Mouse (Mus musculus): Measurements from ENCODE around the gene Olfr372. TPM values are rescaled to one million over a fixed set of nuclear protein-coding genes. Genes with fewer than 3 reads are reported as not detected.
"Not testable (repeated sequence)": the region's sequence is repeated elsewhere in the genome, so short reads cannot be mapped to it uniquely, and the experiment has no call there.

Gene Olfr372
- polyA plus RNA-seq, 1 experiment from 2014 or later = not detected

DNA sequence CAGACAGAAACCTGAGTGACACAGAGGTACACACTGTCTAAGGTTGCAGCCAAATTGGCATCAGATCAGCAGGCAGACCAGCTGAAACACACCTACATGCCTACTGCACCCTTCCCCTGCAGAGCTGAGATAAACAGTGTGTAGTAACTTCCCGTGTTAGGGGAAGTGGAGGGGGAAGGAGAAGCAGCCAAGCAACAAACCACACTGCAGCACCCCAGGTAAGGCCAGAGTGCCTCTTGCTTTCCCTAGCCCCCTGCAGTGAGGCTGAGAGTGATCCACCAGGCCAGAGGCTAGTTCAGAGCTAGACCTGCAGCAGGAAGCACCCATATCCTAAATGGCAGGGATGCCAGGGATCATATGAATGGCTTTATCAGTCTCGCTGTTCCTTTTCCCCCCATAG lies 23.7 kb upstream of the Olfr372 start:
- H3K9me3 ChIP-seq (replicated peaks; ENCODE audit: control insufficient read depth, low read length); H3K4me1 ChIP-seq (ENCODE audit: control insufficient read depth, low read depth, low read length); H3K36me3 ChIP-seq (ENCODE audit: control insufficient read depth, insufficient read depth); ATAC-seq (ENCODE audit: low read depth); H3K27me3 ChIP-seq (ENCODE audit: control insufficient read depth, insufficient read depth, low read depth, low read length); H3K9ac ChIP-seq (ENCODE audit: low read depth, low read length); H3K4me3 ChIP-seq (ENCODE audit: low read depth, low read length); H3K27ac ChIP-seq (ENCODE audit: low read length); H3K4me2 ChIP-seq (ENCODE audit: low read depth, low read length): not testable (repeated sequence)
- WGBS (ENCODE audit: insufficient replicate concordance) = 20% methylated on average over 2 of the region's 2 CpGs

DNA sequence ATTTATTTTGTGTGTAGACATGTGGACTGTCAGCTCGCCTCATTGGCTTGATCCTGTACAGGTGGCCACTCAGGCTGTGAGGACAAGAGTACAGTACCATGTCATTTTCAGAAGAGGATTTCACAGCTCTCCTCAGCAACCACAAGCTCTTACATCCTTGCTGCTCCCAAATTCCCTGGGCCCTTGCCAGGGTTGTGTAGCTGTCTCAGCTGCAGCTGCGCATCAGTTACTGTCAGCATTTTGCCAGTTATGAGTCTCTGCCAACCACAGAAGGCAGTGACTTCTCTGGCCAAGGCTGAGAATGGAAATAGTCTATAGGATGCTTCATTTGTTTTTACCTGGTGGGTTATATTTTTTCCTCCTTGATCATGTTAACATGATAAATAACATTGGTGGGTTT lies 22.9 kb upstream of the Olfr372 start:
- Histone ChIP-seq H3K27ac (ENCODE audit: low read length) (no peak overlapping the region), H3K4me1 (ENCODE audit: control insufficient read depth, low read depth, low read length) (no peaks in the 10 kb centered on the region), H3K9ac (ENCODE audit: low read depth, low read length) (no peak overlapping the region), H3K36me3 (ENCODE audit: control insufficient read depth, insufficient read depth) (no peaks in the 10 kb centered on the region), H3K9me3 (replicated peaks; ENCODE audit: control insufficient read depth, low read length) (no peaks in the 10 kb centered on the region), H3K4me2 (ENCODE audit: low read depth, low read length) (no peak overlapping the region), H3K27me3 (ENCODE audit: control insufficient read depth, insufficient read depth, low read depth, low read length) (no peaks in the 10 kb centered on the region), H3K4me3 (ENCODE audit: low read depth, low read length) (no peak overlapping the region)
- ATAC-seq (ENCODE audit: low read depth) = no peak
- 57% methylated on average over 2 of the region's 2 CpGs for WGBS (ENCODE audit: insufficient replicate concordance)

DNA sequence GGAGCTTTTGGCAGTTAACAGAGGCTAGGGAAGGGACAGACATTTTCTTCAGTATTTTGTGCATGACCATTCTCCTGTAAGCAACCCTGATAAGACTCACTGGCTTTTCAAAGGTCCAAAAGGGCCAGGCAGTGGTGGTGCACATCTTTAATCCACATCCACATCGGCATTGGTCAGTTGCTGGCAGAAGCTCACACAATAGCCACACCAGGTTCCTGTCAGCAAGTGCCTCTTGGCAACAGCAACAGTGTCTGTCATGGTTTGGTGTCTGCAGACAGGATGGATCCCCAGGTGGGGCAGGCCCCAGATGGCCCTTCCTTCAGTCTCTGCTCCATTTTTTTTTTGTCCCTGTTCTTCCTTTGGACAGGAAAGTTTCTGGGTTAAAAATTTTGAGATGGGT lies 22.0 kb upstream of the Olfr372 start:
- H3K36me3 ChIP-seq (ENCODE audit: control insufficient read depth, insufficient read depth); H3K9ac ChIP-seq (ENCODE audit: low read depth, low read length); H3K9me3 ChIP-seq (replicated peaks; ENCODE audit: control insufficient read depth, low read length); H3K27ac ChIP-seq (ENCODE audit: low read length); H3K27me3 ChIP-seq (ENCODE audit: control insufficient read depth, insufficient read depth, low read depth, low read length); H3K4me2 ChIP-seq (ENCODE audit: low read depth, low read length); H3K4me1 ChIP-seq (ENCODE audit: control insufficient read depth, low read depth, low read length); H3K4me3 ChIP-seq (ENCODE audit: low read depth, low read length); ATAC-seq (ENCODE audit: low read depth): not testable (repeated sequence)
- WGBS (ENCODE audit: insufficient replicate concordance) = 59% methylated on average over 1 of the region's 1 CpGs

DNA sequence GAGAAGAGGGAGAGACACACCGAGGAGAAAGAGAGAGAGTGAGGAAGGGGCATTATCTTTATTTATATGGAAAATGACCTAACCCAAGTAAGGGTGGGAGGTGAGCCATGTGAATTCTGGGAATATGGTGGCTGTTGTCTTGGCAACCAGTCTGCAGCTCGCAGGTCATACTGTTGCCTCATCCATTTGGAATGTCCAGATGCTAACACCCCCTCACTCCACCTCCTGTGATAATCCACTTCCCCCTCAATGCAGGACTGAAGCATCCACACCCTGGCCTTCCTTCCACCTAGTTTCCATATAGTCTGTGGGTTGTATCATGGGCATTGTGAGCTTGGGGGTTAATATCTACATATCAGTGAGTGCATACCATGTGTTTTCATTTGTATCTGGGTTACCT lies 21.2 kb upstream of the Olfr372 start:
- Histone ChIP-seq H3K36me3 (ENCODE audit: control insufficient read depth, insufficient read depth) (no peaks in the 10 kb centered on the region), H3K9ac (ENCODE audit: low read depth, low read length) (no peak overlapping the region), H3K4me3 (ENCODE audit: low read depth, low read length) (no peak overlapping the region), H3K4me2 (ENCODE audit: low read depth, low read length) (no peak overlapping the region), H3K27me3 (ENCODE audit: control insufficient read depth, insufficient read depth, low read depth, low read length) (no peaks in the 10 kb centered on the region), H3K9me3 (replicated peaks; ENCODE audit: control insufficient read depth, low read length) (no peaks in the 10 kb centered on the region), H3K4me1 (ENCODE audit: control insufficient read depth, low read depth, low read length) (no peaks in the 10 kb centered on the region), H3K27ac (ENCODE audit: low read length) (no peak overlapping the region)
- 27% methylated on average over 2 of the region's 2 CpGs for WGBS (ENCODE audit: insufficient replicate concordance)
- ATAC-seq (ENCODE audit: low read depth) = no peak

DNA sequence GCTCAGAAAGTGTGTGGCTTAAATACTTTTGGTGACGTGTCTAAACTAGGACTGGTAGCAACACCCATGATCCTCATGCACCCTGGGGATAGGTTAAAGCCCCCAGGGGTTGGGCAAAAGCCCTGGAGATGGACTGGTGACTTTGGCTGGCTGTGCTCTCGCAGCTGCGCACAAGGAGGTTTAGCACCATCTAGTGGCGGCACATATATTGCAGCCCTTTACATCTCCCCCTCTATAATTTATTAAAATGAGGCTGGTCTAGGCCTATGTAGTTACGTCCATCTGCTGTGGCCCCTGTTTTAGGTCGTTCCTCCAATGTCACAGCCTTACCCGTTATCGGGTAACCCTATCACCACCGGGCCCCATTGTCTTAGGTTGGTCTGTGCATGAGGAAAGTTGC lies 16.1 kb upstream of the Olfr372 start:
- H3K9ac ChIP-seq (ENCODE audit: low read depth, low read length); H3K27ac ChIP-seq (ENCODE audit: low read length); H3K36me3 ChIP-seq (ENCODE audit: control insufficient read depth, insufficient read depth); H3K4me2 ChIP-seq (ENCODE audit: low read depth, low read length); ATAC-seq (ENCODE audit: low read depth); H3K9me3 ChIP-seq (replicated peaks; ENCODE audit: control insufficient read depth, low read length); H3K27me3 ChIP-seq (ENCODE audit: control insufficient read depth, insufficient read depth, low read depth, low read length); H3K4me1 ChIP-seq (ENCODE audit: control insufficient read depth, low read depth, low read length); H3K4me3 ChIP-seq (ENCODE audit: low read depth, low read length): not testable (repeated sequence)
- 9% methylated on average over 4 of the region's 9 CpGs for WGBS (ENCODE audit: insufficient replicate concordance)

DNA sequence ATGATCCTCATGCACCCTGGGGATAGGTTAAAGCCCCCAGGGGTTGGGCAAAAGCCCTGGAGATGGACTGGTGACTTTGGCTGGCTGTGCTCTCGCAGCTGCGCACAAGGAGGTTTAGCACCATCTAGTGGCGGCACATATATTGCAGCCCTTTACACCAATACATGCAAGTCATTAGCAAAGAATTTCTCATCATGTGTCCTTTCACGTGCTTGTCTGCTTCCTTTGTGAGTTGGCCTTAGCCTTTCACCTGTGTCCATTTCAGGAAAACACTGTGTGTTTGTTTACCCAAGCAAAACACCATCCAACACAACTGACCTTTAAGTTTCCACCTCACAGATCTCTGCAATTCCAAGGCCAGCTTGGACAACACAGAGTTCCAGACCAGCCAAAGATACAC lies 8.1 kb upstream of the Olfr372 start:
- not testable (repeated sequence) for H3K27me3 ChIP-seq (ENCODE audit: control insufficient read depth, insufficient read depth, low read depth, low read length); H3K4me2 ChIP-seq (ENCODE audit: low read depth, low read length); H3K36me3 ChIP-seq (ENCODE audit: control insufficient read depth, insufficient read depth); H3K9ac ChIP-seq (ENCODE audit: low read depth, low read length); ATAC-seq (ENCODE audit: low read depth); H3K4me3 ChIP-seq (ENCODE audit: low read depth, low read length); H3K4me1 ChIP-seq (ENCODE audit: control insufficient read depth, low read depth, low read length); H3K9me3 ChIP-seq (replicated peaks; ENCODE audit: control insufficient read depth, low read length); H3K27ac ChIP-seq (ENCODE audit: low read length)
- 25% methylated on average over 4 of the region's 4 CpGs for WGBS (ENCODE audit: insufficient replicate concordance)

DNA sequence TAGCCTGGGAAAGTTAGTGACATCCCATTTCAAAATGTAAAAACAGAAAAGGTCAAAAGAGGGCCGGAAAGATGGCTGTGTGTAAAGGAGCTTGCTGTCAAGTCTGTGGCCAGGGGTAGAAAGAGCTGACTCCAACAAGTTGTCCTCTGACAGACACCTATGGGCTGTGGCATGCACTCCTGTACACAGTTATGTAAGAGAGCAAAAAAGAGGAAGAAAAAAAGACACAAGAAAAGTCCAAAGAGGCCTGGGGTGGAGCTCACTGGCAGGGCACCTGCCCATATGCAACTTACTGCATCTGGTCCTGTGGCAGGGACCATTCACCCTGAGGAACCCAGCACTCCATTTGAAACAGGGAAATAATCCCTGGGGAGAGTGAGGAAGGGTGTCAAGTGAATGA lies 1.5 kb downstream of the Olfr372 start:
- Histone ChIP-seq H3K27ac (ENCODE audit: low read length) (no peak overlapping the region), H3K4me1 (ENCODE audit: control insufficient read depth, low read depth, low read length) (no peaks in the 10 kb centered on the region), H3K4me3 (ENCODE audit: low read depth, low read length) (no peak overlapping the region), H3K4me2 (ENCODE audit: low read depth, low read length) (no peak overlapping the region), H3K9ac (ENCODE audit: low read depth, low read length) (no peak overlapping the region), H3K9me3 (replicated peaks; ENCODE audit: control insufficient read depth, low read length) (no peaks in the 10 kb centered on the region), H3K27me3 (ENCODE audit: control insufficient read depth, insufficient read depth, low read depth, low read length) (no peaks in the 10 kb centered on the region), H3K36me3 (ENCODE audit: control insufficient read depth, insufficient read depth) (no peaks in the 10 kb centered on the region)
- WGBS (ENCODE audit: insufficient replicate concordance) = 56% methylated on average over 1 of the region's 1 CpGs
- no peak for ATAC-seq (ENCODE audit: low read depth)

DNA sequence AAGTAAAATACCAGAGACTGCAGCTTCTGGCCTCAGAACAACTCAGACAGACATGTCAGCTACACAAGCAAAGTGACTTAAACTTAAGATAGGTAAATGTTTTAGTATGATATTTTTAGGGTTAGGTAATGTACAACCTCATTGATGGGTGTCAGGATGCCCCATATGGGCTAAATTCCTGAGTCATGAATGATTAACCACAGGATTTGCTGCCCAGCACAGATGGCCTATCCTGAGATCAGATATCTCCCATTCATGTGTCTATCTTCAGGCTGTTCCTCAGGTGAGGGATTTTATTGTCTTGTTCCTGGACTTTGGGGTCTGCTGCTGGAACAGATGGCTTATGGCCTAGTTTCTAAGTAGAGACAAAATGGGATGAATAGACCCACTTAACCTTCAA lies 13.6 kb downstream of the Olfr372 start:
- H3K4me1 ChIP-seq (ENCODE audit: control insufficient read depth, low read depth, low read length); H3K9ac ChIP-seq (ENCODE audit: low read depth, low read length); H3K9me3 ChIP-seq (replicated peaks; ENCODE audit: control insufficient read depth, low read length); H3K27me3 ChIP-seq (ENCODE audit: control insufficient read depth, insufficient read depth, low read depth, low read length); H3K27ac ChIP-seq (ENCODE audit: low read length); H3K36me3 ChIP-seq (ENCODE audit: control insufficient read depth, insufficient read depth); ATAC-seq (ENCODE audit: low read depth); H3K4me2 ChIP-seq (ENCODE audit: low read depth, low read length); H3K4me3 ChIP-seq (ENCODE audit: low read depth, low read length): not testable (repeated sequence)

DNA sequence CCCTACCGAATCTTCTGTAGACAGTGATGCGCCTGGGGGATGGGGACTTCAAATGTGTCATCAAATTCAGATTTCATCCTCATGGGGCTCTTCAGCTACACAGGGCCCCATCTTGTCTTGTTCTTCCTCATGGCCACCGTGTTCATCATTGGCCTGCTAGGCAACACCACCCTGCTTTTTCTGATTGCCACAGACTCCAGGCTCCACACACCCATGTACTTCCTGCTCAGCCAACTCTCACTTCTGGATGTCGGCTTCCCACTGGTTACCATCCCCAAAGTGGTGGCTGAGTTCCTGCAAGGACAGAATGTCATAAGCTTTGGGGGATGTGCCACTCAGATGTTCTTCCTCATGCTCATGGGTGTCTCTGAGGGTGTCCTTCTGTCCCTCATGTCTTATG lies 16.6 kb downstream of the Olfr372 start:
- not testable (repeated sequence) for H3K36me3 ChIP-seq (ENCODE audit: control insufficient read depth, insufficient read depth); H3K9me3 ChIP-seq (replicated peaks; ENCODE audit: control insufficient read depth, low read length); H3K4me3 ChIP-seq (ENCODE audit: low read depth, low read length); ATAC-seq (ENCODE audit: low read depth); H3K4me1 ChIP-seq (ENCODE audit: control insufficient read depth, low read depth, low read length); H3K4me2 ChIP-seq (ENCODE audit: low read depth, low read length); H3K27ac ChIP-seq (ENCODE audit: low read length); H3K9ac ChIP-seq (ENCODE audit: low read depth, low read length); H3K27me3 ChIP-seq (ENCODE audit: control insufficient read depth, insufficient read depth, low read depth, low read length)
- WGBS (ENCODE audit: insufficient replicate concordance) = 60% methylated on average over 3 of the region's 4 CpGs

DNA sequence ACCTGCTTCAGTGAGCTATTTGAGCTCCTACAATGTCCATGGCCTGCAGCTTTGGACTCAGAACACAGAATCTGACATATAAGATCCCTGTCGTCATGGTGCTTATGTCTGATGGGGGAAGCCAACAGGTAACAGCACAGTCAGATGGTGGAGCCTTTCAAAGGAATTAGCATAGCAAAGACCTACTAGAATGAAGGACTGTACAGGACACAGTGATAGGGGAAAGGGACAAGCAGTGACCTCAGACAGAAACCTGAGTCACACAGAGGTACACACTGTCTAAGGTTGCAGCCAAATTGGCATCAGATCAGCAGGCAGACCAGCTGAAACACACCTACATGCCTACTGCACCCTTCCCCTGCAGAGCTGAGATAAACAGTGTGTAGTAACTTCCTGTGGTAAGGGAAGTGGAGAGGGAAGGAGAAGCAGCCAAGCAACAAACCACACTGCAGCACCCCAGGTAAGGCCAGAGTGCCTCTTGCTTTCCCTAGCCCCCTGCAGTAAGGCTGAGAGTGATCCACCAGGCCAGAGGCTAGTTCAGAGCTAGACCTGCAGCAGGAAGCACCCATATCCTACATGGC lies 25.9 kb downstream of the Olfr372 start:
- not testable (repeated sequence) for H3K4me3 ChIP-seq (ENCODE audit: low read depth, low read length); H3K27me3 ChIP-seq (ENCODE audit: control insufficient read depth, insufficient read depth, low read depth, low read length); H3K27ac ChIP-seq (ENCODE audit: low read length); H3K36me3 ChIP-seq (ENCODE audit: control insufficient read depth, insufficient read depth); H3K4me1 ChIP-seq (ENCODE audit: control insufficient read depth, low read depth, low read length); H3K9me3 ChIP-seq (replicated peaks; ENCODE audit: control insufficient read depth, low read length); H3K9ac ChIP-seq (ENCODE audit: low read depth, low read length); H3K4me2 ChIP-seq (ENCODE audit: low read depth, low read length); ATAC-seq (ENCODE audit: low read depth)
- 61% methylated on average over 1 of the region's 1 CpGs for WGBS (ENCODE audit: insufficient replicate concordance)
